Mouse (Mus musculus) CH12.LX (cell line): ENCODE results near the gene Nptx1. TPM values are rescaled to one million over a fixed set of nuclear protein-coding genes. Genes with fewer than 3 reads are reported as not detected.

Source experiments
- DNase-seq: peaks from one replicate; pipeline ENCODE4 v3.0.0-alpha.2; 2013; ENCODE audit errors: extremely low read depth
- H3K27ac ChIP-seq: 2 replicates; pipeline ENCODE4 v1.5.1; 2012; ENCODE audit warnings: low read depth, mild to moderate bottlenecking, control low read depth, moderate library complexity; ENCODE audit not compliant: insufficient read depth
- H3K27me3 ChIP-seq: replicated peaks from 2 replicates; pipeline ENCODE3; 2012; ENCODE audit warnings: inconsistent platforms
- H3K36me3 ChIP-seq, 2 experiments: replicated peaks in 1 of 2; 2 replicates each; pipeline versions ENCODE3 to v1.6.1; 2012; ENCODE audit warnings: inconsistent platforms in 1 of 2, low read length in 1 of 2, mild to moderate bottlenecking in 1 of 2, mixed read lengths in 1 of 2, moderate library complexity in 1 of 2; ENCODE audit not compliant: control insufficient read depth in 1 of 2, insufficient read depth in 1 of 2
- H3K4me1 ChIP-seq, 2 experiments: 2 replicates each; pipeline ENCODE4 v1.6.1; 2012; ENCODE audit warnings: inconsistent platforms in 1 of 2, moderate library complexity in 1 of 2; ENCODE audit not compliant: insufficient read depth in 2 of 2, control insufficient read depth in 1 of 2
- H3K4me2 ChIP-seq: 2 replicates; pipeline ENCODE4 v1.6.1; 2012; ENCODE audit warnings: low read depth, mild to moderate bottlenecking, control low read depth; ENCODE audit not compliant: poor library complexity, insufficient read depth, severe bottlenecking
- H3K4me3 ChIP-seq, 3 experiments: fragments of 150-350 bp in 1 of 3; sonication (generic) in 1 of 3; replicated peaks in 1 of 3; 2 replicates each; pipeline versions ENCODE3 to v1.5.1; 2011 to 2012; ENCODE audit warnings: low read depth in 2 of 3, low read length in 2 of 3, mild to moderate bottlenecking in 2 of 3, moderate library complexity in 2 of 3, control low read depth in 1 of 3, improper control_type of control experiment in 1 of 3, inconsistent platforms in 1 of 3, mixed read lengths in 1 of 3; ENCODE audit not compliant: poor library complexity in 1 of 3
- H3K79me2 ChIP-seq: replicated peaks from 2 replicates; pipeline ENCODE4 v1.6.1; 2012; ENCODE audit warnings: mild to moderate bottlenecking, moderate library complexity; ENCODE audit not compliant: control insufficient read depth, poor library complexity, insufficient read depth, severe bottlenecking; ENCODE audit errors: extremely low read depth
- H3K9ac ChIP-seq: 2 replicates; pipeline ENCODE4 v1.6.1; 2012; ENCODE audit warnings: low read depth, mild to moderate bottlenecking, control low read depth, moderate library complexity; ENCODE audit not compliant: insufficient read depth
- H3K9me3 ChIP-seq: replicated peaks from 2 replicates; pipeline ENCODE3; 2012; ENCODE audit warnings: low read length, inconsistent platforms, mixed read lengths
- BHLHE40 ChIP-seq: IDR thresholded peaks from 2 replicates; pipeline ENCODE4 v1.6.1; 2011; ENCODE audit warnings: mild to moderate bottlenecking, low read depth, low read length, improper control_type of control experiment
- CHD2 ChIP-seq: IDR thresholded peaks from 2 replicates; pipeline ENCODE4 v1.6.1; 2011; ENCODE audit warnings: low read length, improper control_type of control experiment
- E2F4 ChIP-seq: IDR thresholded peaks from 2 replicates; pipeline ENCODE4 v1.6.1; 2011; ENCODE audit warnings: low read depth, low read length, improper control_type of control experiment; ENCODE audit not compliant: insufficient replicate concordance
- EP300 ChIP-seq: IDR thresholded peaks from 2 replicates; pipeline ENCODE4 v1.6.1; 2011; ENCODE audit warnings: low read length, improper control_type of control experiment
- GABPA ChIP-seq: IDR thresholded peaks from 2 replicates; pipeline ENCODE4 v1.6.1; 2012; ENCODE audit warnings: low read depth, low read length, improper control_type of control experiment, inconsistent platforms; ENCODE audit not compliant: insufficient replicate concordance
- HCFC1 ChIP-seq: IDR thresholded peaks from 2 replicates; pipeline ENCODE4 v1.6.1; 2012; ENCODE audit warnings: low read depth, mild to moderate bottlenecking, inconsistent platforms, low read length, improper control_type of control experiment
- IRF4 ChIP-seq: IDR thresholded peaks from 2 replicates; pipeline ENCODE4 v1.6.1; 2014; ENCODE audit warnings: low read depth, mild to moderate bottlenecking, inconsistent platforms, low read length, improper control_type of control experiment
- JUN ChIP-seq: IDR thresholded peaks from 2 replicates; pipeline ENCODE4 v1.6.1; 2011; ENCODE audit warnings: low read depth, mild to moderate bottlenecking, low read length, improper control_type of control experiment, moderate library complexity; ENCODE audit not compliant: insufficient read depth
- JUND ChIP-seq: conservative IDR thresholded peaks from 2 replicates; pipeline ENCODE4 v1.6.1; 2011; ENCODE audit warnings: low read depth, low read length, improper control_type of control experiment
- MAFK ChIP-seq: IDR thresholded peaks from 2 replicates; pipeline ENCODE4 v1.6.1; 2011; ENCODE audit warnings: low read length, improper control_type of control experiment; ENCODE audit not compliant: insufficient replicate concordance
- MYC ChIP-seq: IDR thresholded peaks from 2 replicates; pipeline ENCODE4 v1.6.1; 2011; ENCODE audit warnings: low read depth, mild to moderate bottlenecking, improper control_type of control experiment, low read length
- NELFE ChIP-seq: IDR thresholded peaks from 2 replicates; pipeline ENCODE4 v1.6.1; 2011; ENCODE audit warnings: low read depth, low read length, improper control_type of control experiment
- NRF1 ChIP-seq: IDR thresholded peaks from 2 replicates; pipeline ENCODE4 v1.6.1; 2014; ENCODE audit warnings: low read depth, mild to moderate bottlenecking, inconsistent platforms, low read length, improper control_type of control experiment, moderate library complexity
- POLR2AphosphoS2 ChIP-seq: IDR thresholded peaks from 2 replicates; pipeline ENCODE4 v1.6.1; 2011; ENCODE audit warnings: low read depth, low read length, improper control_type of control experiment
- SIN3A ChIP-seq: IDR thresholded peaks from 2 replicates; pipeline ENCODE4 v1.6.1; 2012; ENCODE audit warnings: low read length, improper control_type of control experiment, inconsistent platforms
- SMC3 ChIP-seq: IDR thresholded peaks from 2 replicates; pipeline ENCODE4 v1.6.1; 2011; ENCODE audit warnings: low read depth, low read length, improper control_type of control experiment
- TCF12 ChIP-seq: IDR thresholded peaks from 2 replicates; pipeline ENCODE4 v1.6.1; 2014; ENCODE audit warnings: low read depth, mild to moderate bottlenecking, inconsistent platforms, low read length, improper control_type of control experiment
- UBTF ChIP-seq: IDR thresholded peaks from 2 replicates; pipeline ENCODE4 v1.6.1; 2012; ENCODE audit warnings: low read depth, mild to moderate bottlenecking, inconsistent platforms, low read length, improper control_type of control experiment, moderate library complexity
- USF2 ChIP-seq: conservative IDR thresholded peaks from 2 replicates; pipeline ENCODE4 v1.6.1; 2011; ENCODE audit warnings: low read depth, low read length, improper control_type of control experiment
- ZC3H11A ChIP-seq: IDR thresholded peaks from 2 replicates; pipeline ENCODE4 v1.6.1; 2012; ENCODE audit warnings: low read depth, mild to moderate bottlenecking, inconsistent platforms, low read length, improper control_type of control experiment
- ZNF384 ChIP-seq: IDR thresholded peaks from 2 replicates; pipeline ENCODE4 v1.6.1; 2012; ENCODE audit warnings: low read depth, low read length, improper control_type of control experiment, inconsistent platforms
- dilution Hi-C: fragments of 300-500 bp; cut with MboI; formaldehyde crosslinking; loops from 2 replicates; pipeline ENCODE4 v1.14.3; 2020; ENCODE audit warnings: low sequenced_read_pairs; ENCODE audit not compliant: extremely low pct_unique_long_range_greater_than_20kb, extremely low pct_ligation_motif_present
- in situ Hi-C: fragments of 300-500 bp; cut with MboI; formaldehyde crosslinking; loops from 3 replicates; pipeline ENCODE4 v1.14.3; 2019; ENCODE audit warnings: low sequenced_read_pairs, low pct_ligation_motif_present, low pct_unique_long_range_greater_than_20kb, mixed read lengths
- polyA plus RNA-seq: library from polyadenylated mRNA; unstranded; fragments of >175 nt; gene quantifications from 2 replicates; pipeline ENCODE4 v1.2.1, GENCODE M21; 2012; ENCODE audit warnings: low read depth; ENCODE audit not compliant: insufficient read length
- total RNA-seq, 2 experiments: library from RNA; depleted of rRNA; stranded (reverse); fragments of 300-350 nt in 1 of 2; fragments of >200 nt in 1 of 2; gene quantifications; 2 replicates each; pipeline ENCODE4 v1.2.3; 2012 to 2014

Gene Nptx1
- total and polyA plus RNA-seq, 3 experiments = under 0.01 TPM; not detected in 2

- H3K4me3 ChIP-seq = no peak overlapping the region
- no peak overlapping the region for H3K9ac ChIP-seq
- no peak overlapping the region for H3K27ac ChIP-seq
- in situ Hi-C loops (loop anchor here (10.0 kb wide), 1 partner anchor 486 kb away; no protein-coding TSS in a partner anchor), dilution Hi-C loops (no loop called here)
- H3K4me2 ChIP-seq = no peak overlapping the region
- no peaks in the 10 kb centered on the region for H3K4me1 ChIP-seq
- H3K79me2 ChIP-seq = no peaks in the 10 kb centered on the region
- no peaks in the 10 kb centered on the region for H3K27me3 ChIP-seq
- peaks cover 50 to 98% of the 10 kb centered on the region in 2 experiments for H3K36me3 ChIP-seq
- no peak for TF ChIP-seq TCF12
- no peak for TF ChIP-seq UBTF
- TF ChIP-seq NELFE = no peak
- TF ChIP-seq ZNF384 = no peak
- no peak for TF ChIP-seq HCFC1
- no peak for TF ChIP-seq MAFK
- no peak for TF ChIP-seq SMC3
- no peak for TF ChIP-seq ZC3H11A
- TF ChIP-seq CHD2 = no peak
- TF ChIP-seq GABPA = no peak
- no peak for TF ChIP-seq JUN
- no peak for TF ChIP-seq IRF4
- no peak for TF ChIP-seq EP300
- TF ChIP-seq JUND = no peak
- no peak for TF ChIP-seq POLR2AphosphoS2
- no peak for TF ChIP-seq NRF1
- no peak for DNase-seq
- no peaks in the 10 kb centered on the region for H3K9me3 ChIP-seq
These were observed 48.3 kb downstream of the Nptx1 start for GRCm38 (mm10) chr11:119499297-119499696.

- 0 out of 2 replicates have a peak, but pooled peaks cover 3% of the 10 kb centered on the region for H3K79me2 ChIP-seq
- H3K4me3 ChIP-seq = no peak overlapping the region
- in situ Hi-C loops = loop anchor here (10.0 kb wide), 1 partner anchor 487 kb away; no protein-coding TSS in a partner anchor
- dilution Hi-C loops = no loop called here
- H3K27me3 ChIP-seq = no peaks in the 10 kb centered on the region
- no peaks in the 10 kb centered on the region for H3K9me3 ChIP-seq
- H3K9ac ChIP-seq = no peak overlapping the region
- H3K4me2 ChIP-seq = no peak overlapping the region
- H3K27ac ChIP-seq = no peak overlapping the region
- no peak for DNase-seq
- peaks cover 5 to 7% of the 10 kb centered on the region in 2 experiments; a peak in 3 of 4 replicates for H3K4me1 ChIP-seq
- peaks cover 34 to 94% of the 10 kb centered on the region in 2 experiments for H3K36me3 ChIP-seq
- TF ChIP-seq BHLHE40 (no peak), POLR2AphosphoS2 (no peak), JUN (no peak), E2F4 (no peak), SIN3A (no peak), SMC3 (no peak), MYC (no peak), USF2 (no peak)
These were observed 50.1 kb downstream of the Nptx1 start for GRCm38 (mm10) chr11:119497451-119497850.
